Mouse (Mus musculus) 3134 (cell line): ENCODE measurements at regions not wholly inside any gene's neighbourhood (a gene's known extent, or its start where the extent isn't known, plus 50 kb on each side); places are given as distances from the start of the nearest gene placed in this dataset.

Source experiments
- DNase-seq: peaks from one replicate; pipeline ENCODE4 v3.0.0-alpha.2; 2011; ENCODE audit warnings: low spot score; ENCODE audit not compliant: insufficient read length; ENCODE audit errors: extremely low read depth

DNA sequence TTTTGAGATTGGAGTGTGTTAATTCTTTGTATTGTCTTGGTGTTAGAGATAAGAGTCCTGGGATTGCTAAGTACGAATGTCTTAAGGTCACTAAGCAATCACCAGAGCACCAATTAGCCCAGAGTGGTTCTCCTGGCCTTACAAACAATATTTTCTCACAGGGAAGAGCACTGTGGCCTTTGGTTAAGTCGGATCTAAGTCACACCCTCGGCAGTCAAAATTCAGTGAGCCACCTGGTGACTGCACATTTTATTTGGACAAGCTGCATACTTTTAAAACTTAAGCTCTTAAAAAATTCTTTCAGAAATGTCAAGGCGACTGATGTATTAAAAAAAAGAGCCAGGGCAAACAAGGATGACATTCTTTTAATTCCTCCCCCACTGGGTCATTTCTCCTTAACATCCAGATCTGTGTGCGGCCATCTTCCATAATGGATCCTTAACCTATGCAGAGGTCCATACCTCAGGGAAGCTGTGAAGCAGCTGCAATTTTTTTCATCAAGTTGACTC is 60.9 kb upstream of the Foxa2 start:
- DNase-seq, result no peak

DNA sequence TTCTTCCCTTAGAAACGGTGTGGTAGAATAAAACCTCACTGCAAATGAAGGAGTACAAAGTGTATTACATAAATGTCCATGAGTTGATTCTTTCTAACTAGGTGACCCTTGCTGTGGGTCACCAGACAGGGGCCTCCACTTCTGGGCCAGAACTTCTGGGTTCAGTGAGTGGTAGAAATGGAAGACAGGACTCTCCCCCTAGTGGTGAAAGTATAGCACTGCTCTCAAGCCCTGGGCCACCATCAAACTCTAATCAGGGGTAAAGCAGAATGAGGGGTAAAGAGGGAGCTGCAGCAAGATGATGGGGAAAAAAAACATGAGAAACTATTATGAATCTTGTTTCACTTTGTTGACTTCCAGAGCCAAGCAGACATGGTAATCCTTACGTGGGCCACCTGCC is 63.4 kb upstream of the Foxa2 start:
- DNase-seq, result no peak

DNA sequence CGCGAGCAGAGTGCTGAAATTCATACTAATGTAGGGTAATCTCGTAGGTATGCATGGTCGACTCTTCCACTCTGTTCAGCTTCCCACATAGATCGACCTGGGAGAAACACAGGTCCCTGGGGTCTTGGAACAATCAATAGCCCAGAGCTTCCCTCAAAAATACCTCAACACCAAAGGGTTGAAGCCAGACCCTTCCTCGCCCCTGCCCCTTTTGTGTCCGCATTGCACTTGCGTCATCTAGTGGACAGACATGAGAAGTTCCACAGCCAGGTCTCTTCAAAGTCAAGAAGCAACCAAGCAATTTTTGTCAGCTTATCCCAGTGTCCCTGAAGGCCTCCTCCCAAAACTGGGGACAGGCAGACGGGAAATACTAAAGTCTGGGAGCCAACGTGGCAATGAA is 65.1 kb upstream of the Foxa2 start:
- no peak for DNase-seq

DNA sequence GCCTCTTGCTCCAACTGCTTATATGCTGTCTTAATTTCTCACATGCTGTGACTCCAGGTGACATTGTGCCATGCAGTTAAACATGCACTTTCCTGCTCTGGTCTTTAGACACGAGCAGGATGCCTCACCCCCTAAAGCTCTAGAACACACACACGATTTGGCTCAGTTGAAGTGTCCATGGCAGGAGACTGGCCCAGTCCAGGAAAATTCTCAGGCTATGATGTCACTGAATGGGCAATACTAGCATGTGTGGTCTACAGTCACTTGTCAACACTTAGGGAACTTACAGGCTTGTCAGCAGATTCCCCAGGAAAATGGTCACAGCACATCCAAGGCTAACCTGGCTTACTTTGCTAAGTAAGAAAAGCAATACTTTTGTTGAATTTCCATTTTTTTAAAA is 66.4 kb upstream of the Foxa2 start:
- no peak for DNase-seq

DNA sequence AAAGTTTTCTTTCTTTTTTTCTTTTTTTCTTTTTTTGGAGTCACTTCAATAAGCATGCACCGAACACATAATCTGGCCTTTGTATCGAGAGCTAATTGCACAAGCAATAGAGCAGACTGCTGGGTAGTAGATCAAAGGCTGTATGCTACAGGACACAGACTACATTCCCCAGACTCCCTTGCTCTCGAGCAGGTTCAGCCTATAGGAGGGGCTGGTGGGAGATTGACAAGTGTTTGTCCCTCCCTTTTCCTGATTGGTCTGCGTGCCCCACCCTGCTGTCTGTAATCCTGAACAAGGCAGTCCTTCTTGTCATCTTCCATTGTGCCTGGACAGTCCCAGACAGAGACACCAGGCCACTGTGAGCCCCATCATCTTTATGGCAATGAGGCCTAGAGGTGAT is 67.8 kb upstream of the Foxa2 start:
- no peak for DNase-seq

DNA sequence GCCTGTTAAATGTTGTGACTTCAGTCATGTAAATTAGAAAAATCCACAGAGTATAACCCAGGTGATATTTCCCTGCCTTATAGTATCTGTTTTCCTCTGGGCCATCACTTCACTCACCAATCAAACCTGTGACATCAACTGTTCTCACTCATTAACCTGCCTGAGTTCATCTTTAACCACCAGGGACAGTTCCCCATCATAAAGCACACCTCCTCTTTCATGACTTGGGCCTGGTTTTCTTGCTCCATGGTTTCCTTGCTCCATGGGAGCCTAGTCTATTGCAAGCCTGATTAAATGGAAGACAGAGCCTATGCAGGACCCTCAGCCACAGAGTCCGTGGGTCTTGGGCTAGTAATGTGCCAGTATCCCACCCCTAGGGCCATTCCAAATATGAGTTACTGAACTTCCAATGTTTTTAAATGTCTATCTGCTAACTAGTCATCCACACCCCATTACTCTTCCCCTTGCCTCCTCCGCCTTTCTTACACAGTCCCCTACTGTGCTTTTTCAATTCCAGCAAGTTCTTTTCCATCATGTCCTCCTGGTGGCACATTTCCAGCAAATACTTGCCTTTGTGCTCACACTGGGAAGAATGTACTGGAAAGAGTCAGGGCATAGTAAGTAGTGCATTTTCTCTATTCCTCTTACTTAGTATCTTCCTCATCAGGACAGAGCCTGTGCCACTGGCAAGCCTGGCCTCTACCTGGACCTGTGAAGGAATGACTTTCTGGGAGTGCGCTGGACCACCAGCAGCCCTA is 69.4 kb upstream of the Foxa2 start:
- no peak for DNase-seq

DNA sequence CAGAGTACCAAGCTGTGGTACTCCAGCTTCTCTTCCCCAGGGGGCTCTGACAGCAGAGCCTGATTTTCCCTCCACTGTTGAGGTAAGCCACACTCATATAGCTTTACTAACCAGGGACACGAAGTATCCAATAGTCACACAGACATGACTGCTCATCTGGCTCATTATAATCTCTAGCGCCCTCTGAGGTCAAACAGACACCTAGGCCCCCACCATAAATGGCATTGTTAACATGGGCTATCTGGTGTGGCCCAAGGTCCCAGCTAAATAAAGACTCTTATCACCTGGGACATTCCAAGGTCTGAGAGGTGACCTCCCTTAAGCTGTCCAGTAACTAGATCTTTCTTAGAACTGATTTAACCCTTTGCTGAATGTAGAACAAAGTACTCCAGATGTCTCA is 70.7 kb upstream of the Foxa2 start:
- DNase-seq, result no peak

DNA sequence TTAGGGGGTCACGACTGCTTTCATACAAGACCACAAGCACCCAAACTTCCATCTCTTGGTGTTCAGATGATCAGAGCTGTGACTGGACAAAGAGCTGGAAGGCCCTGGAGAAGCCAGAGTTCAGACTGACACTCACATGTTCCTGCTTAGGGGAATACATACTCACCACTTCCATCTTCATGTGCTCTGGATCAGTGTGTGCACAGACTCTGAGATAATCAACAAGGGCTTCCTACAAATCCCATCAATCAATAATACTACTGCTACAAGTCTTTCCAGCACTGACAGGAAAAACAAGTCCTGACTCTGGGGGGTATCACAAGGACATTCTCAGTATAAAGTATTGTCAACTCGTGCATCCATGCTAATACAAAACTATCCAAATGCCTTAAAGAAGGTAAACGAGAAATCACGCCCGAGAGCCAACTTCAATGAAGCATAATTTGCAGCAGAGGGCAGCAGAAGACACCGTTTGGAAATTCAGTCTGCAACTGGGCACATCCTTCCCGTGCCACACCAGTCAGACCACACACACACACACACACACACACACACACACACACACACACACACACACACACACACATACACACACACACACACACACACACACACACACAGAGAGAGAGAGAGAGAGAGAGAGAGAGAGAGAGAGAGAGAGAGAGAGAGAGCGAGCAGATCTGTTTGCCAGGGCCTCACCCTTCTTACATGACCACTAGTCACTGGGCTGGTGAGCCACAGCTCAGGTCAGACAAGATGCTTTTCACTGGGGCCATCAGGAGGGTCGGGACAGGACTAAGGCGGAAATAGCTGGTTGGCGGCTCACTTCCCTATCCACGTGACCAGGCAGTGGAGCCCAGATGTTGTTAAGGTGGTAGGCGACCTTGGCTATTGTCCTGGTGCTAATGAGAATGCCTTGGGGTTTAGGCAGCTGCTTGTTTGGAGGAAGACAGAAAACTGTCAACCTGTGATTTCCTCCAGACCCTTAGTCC is 75.4 kb upstream of the Foxa2 start:
- peak; percentile 52 for DNase-seq

DNA sequence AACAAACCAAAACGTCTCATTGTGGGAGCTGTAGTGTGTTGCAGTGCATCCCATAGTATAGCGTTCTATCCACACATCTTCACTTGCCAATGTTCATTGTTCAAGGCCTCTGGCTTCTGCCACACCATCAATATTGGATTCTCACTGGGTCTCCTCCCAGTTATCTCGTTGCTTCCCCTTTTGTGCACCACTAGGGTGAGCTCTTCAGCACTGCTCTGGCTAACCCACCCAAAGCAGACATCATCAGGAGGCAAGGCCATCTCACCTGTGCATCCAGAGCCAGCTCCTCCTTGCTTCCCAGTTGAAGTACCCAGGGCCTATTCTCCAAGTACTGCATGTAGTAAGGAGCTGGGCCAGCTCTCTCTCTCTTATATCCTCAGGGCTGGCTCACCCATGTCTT is 77.0 kb upstream of the Foxa2 start:
- no peak for DNase-seq

DNA sequence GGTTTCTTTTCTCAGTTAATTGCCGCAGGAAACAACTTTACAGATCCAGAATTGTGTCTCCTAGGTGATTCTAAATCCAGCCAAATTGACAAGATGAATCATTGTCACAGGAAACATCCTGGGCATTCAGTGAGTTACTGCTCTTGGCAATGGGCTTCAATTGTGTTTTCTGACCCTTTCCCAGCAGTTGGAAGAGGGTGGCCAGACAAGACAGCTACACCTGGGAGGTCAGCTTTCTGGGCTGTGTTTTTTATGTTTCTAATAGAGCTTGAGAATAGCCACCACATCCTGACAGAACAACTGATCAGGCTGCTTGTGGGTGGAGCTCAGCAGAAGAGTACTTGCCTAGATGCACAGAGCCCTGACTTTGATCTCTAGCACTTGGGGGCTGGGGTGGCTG is 87.0 kb upstream of the Foxa2 start:
- no peak for DNase-seq

DNA sequence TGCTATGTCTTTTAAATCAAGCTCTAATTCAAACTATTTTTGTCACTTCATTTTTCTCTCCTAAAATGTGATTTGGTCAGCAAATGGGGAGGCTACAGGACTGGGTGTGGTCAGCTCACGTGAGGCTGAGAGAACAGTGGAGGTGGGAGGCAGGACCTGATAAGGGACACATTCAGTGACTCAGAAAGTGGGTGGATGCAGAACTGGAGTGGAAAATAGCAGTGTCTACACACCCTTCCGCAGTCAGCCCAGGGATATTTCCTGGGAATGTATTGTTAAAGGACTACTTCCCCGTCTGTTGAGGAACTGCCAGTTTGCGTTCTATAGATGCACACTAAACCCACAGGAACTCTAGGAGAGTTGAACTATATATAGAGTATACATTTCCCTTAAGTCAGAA is 95.2 kb upstream of the Foxa2 start:
- no peak for DNase-seq

DNA sequence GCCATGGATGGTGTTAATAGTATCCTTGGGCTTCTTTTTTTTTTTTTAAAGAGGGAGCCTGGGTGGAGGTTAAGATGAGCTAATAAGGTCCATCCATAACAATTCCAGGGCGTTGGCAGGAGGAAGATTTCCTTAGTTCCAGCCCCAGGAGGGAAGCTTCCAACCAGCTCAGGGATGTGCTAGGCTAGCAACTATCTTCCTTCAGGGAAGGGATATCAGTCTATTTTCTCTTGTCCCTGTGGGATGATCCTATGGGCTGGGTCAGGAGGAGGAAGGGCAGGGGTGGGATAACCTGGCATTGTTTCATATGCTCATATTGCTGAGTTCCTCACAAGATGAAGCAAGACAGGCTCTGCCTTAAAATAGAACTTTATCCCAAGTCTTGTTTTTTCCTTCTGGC is 98.0 kb upstream of the Foxa2 start:
- DNase-seq, result no peak

DNA sequence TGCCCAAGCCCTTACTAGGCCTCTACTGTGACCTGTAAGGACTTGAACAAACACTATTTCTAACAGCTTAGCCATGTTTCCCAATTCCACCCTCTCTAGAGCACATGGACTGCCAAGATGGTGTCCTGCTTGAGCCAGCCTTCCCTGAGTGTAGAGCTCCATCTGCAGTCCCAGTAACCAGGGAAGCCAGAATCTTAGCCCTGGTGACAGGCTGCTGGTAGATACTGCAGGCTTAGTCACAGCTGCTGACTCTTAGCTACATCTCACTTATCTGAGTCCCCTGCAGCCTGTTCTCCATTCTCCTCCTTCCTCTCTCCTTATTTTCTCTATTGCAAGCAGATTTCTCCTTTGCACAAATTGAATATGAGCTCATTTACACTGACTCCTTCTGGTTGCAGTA is 101.5 kb upstream of the Foxa2 start:
- DNase-seq, result no peak

DNA sequence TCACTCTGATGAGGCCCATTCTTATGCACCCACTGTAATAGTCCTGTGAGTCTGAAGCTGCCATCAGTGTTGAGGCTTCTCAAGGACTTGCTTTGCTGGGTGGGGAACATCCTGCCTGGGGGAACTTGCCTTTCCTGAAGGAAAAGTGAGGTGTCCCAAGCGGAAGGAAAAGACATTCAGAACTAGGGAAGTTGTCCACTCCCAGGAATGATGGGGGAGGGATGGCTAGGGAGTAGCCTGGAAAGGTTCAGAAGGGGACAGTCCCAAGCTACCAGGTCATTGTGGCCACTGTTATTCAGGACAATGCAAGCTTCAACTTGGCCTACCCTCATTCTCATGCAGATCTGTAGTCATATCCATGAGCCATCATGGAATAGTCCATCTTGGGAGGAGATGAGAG is 102.7 kb upstream of the Foxa2 start:
- no peak for DNase-seq

DNA sequence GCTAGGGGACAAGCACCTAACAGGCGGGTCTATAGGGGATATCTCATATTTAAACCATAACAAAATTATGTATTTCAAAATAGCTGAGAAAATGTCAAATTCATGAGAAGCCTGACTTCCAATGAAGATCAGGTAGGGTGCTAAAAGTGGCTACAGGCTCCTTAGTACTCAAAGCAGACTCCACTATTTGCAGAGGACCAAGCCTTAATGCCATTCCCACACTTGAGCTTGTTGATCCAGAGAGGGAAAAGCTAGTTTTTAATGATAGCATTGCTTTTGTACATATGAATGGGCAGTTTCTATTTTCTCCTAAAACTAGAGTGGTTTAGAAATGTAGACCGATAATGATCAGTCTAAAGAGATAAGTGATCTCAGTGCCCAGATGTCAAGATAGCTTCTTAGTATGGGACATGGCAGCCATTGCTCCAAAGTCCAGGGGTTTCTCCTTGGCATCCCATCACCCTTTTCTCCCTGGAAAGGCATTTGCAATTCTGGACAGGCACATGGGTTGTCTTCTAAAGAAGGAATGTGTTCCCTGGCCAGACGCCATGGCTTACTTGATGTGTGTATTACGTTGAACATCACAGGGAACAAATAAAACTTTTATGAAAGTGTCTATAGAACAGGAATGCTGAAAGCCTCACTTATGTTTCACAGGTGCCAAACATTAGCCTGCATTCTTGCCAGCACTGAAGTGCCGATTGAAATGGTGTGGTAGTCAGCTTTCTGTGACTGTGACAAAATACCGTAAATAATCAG is 106.9 kb upstream of the Foxa2 start:
- DNase-seq, result no peak

DNA sequence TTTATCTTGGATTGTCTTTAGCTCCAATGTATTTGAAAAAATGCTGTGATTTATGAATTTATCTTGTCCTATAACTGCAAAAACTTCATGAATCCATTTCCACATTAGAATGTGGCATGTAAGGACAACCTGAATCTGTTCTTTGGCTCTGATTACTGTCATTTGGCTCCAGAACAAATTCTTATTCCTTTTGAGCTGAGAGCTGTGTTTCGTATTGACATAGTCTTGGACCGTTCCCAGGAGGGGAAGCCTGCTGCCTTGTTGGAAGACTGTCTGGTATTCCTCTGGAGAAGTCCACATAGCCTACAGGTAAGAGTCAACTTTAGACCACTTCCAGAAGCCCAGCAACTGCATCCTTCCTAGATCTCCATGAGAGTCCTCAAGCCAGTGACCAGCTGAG is 109.4 kb upstream of the Foxa2 start:
- DNase-seq, result no peak

DNA sequence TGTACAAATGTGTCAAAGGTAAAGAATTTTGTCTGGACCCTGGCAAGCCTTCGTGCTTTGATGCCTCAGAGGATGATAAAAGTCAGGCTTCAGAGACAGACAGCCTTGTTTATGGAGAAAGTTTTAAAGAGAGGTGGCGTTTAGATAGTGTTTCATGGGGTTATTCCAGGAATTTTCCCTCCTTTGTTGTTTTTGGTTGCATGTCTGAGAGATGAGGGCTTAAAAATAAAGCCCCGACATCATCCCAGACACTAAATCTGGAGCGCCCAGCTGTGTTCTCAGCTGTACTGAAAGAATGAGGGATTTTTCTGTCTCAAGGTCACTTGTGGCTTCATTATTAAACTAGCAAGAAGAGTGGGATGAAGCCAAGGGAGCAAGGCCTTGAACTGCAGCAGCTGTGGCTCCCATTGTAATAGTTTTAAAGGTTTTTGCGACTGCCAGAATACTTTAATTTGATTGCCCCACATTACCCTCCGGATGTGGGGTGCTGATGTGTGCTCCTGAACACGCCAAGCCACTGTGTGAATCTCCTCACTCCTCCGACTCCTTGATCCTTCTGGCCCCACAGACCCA is 112.3 kb upstream of the Foxa2 start:
- DNase-seq, result no peak

DNA sequence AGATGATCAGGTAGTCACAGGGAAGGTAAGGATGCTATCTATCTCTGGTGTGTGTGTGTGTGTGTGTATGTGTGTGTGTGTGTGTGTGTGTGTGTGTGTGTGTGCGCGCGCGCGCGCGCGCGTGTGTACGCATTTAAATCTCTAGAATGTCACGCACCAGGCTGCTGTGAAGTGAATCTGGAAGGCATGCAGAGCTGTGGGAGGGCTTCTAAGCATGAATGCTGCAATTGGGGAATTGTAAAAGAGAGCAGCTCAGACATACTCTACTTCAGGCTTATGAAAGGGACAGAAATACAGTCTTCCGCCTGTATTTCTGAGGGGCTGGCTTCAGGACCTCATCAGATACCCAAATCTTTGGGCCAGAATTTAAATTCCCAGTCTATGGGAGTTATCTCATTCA is 114.2 kb upstream of the Foxa2 start:
- no peak for DNase-seq

DNA sequence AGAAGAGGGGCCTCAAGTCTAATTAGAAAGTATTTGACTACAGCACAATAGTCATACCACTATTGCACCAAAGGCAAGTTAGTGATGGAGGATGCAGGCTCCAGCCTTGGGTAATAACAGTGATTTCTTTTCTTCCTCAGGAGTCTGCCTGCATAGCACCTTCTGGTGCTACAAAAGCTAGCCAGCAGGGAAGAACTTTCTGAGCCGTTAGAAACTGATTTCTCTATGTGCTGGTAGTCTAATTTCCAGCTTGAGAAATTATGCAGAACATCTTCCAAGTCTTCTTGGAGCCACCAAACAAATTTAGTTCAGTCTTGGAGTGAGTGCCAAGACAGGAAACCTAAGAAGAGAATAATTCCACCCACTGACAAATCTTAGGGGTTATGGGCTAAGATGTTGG is 115.2 kb upstream of the Foxa2 start:
- DNase-seq, result no peak

DNA sequence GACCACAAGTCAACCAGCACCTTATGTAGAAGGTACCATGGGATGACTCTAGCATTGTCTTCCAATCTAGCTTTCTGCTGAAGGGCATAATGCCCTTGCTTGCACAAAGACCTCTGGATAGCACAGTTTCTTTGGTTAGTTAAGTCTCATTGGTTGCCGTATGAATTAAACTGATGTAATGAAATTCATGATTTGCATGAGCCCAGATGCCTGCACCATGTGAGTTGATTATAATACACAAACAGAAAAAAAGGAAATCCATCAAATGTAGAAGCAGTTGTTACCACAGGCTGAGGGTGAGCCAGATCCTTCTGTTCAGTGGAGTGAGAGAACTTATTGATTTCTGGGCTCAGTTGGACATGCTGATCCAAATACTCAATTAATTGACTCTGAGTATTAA is 115.8 kb upstream of the Foxa2 start:
- DNase-seq, result no peak

DNA sequence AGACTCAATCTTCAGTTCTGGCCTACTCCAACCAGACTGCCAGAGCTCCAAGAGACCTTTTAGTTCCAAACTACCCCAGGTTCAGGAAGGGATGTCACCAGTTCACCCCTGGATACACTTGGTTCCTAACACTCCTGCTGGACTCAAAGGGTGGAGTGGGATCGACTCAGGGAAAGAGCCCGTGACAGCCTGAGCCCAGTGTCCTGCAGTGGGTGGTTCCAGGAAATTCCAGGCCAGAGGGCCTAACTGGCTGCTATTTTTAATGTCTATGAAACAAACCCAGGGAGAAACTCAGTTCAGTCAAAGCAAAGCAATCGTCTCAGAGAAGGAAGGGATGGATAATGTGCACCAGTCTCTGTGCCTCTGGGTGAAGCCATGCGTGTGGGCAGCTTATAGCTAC is 124.3 kb upstream of the Foxa2 start:
- no peak for DNase-seq
